Mouse (Mus musculus): Measurements from ENCODE around the gene Serinc3. TPM values are rescaled to one million over a fixed set of nuclear protein-coding genes. Genes with fewer than 3 reads are reported as not detected.
A peak's percentile ranks its signal among the peaks of the same experiment; 100 is the strongest.

Gene Serinc3
- polyA plus RNA-seq, 1 experiment from 2014 or later: 54.3 TPM

DNA sequence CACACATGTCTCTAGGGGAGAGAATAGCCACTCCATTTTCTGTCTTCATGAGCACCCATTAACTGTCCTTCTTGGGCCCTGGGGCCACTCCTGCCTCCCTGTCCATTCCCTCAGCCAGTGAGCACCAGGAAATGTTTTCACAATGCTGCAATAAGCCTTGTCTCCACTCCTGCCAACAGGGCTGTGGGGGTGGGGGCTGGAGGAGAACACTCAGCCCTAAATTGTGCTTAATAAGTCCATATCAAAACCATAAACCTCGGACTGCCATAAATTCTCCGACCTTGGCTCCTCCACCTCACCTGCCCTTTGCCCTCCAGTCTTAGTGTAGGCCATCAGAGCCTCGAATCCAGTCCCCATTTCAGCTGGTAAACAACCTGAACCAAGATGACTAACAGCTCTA is 70.6 kb downstream of the Serinc3 start:
- H3K4me1 ChIP-seq (replicated peaks; ENCODE audit: control insufficient read depth, insufficient read depth, low read length): 0 out of 2 replicates have a peak, but pooled peaks cover 2% of the 10 kb centered on the region
- DNase-seq (ENCODE audit: low spot score) (no peak), ATAC-seq (replicated peaks; ENCODE audit: low FRiP score, low TSS enrichment, low read depth) (peak; percentile 33; the same call in 1 of the 2 replicates)
- H3K9ac ChIP-seq (ENCODE audit: low read length): no peak overlapping the region
- 60% methylated on average over 3 of the region's 3 CpGs for WGBS
- H3K9me3 ChIP-seq (ENCODE audit: control insufficient read depth, low read length): no peaks in the 10 kb centered on the region
- H3K27ac ChIP-seq (ENCODE audit: low read depth): no peak overlapping the region
- no peaks in the 10 kb centered on the region for H3K27me3 ChIP-seq (replicated peaks; ENCODE audit: control insufficient read depth, insufficient read depth, low read length)
- H3K4me3 ChIP-seq (ENCODE audit: low read depth, low read length): no peak overlapping the region
- H3K36me3 ChIP-seq (ENCODE audit: control insufficient read depth, insufficient read depth, low read length): no peaks in the 10 kb centered on the region
- no peak overlapping the region for H3K4me2 ChIP-seq (ENCODE audit: low read length)

Other genes starting within 250 kb of the Serinc3 start
- 5.6 and 5.9 TPM in 2 replicates for gene Jph2, start 247.1 kb downstream of the Serinc3 start, polyA plus RNA-seq (2014; fragmentation: Nextera tagmentation; extraction: Ambion mirVana)
- 88.9 and 97.7 TPM in 2 replicates for gene Oser1, start 220.4 kb downstream of the Serinc3 start, polyA plus RNA-seq (2014; fragmentation: Nextera tagmentation; extraction: Ambion mirVana)
- 9.7 and 13.2 TPM in 2 replicates for gene Gdap1l1, start 206.7 kb downstream of the Serinc3 start, polyA plus RNA-seq (2014; fragmentation: Nextera tagmentation; extraction: Ambion mirVana)
- 10.7 and 11.6 TPM in 2 replicates for gene Fitm2, start 172.5 kb downstream of the Serinc3 start, polyA plus RNA-seq (2014; fragmentation: Nextera tagmentation; extraction: Ambion mirVana)
- 0.16 TPM in 1 of 2 replicates, not detected in the other for gene R3hdml, start 152.8 kb downstream of the Serinc3 start, polyA plus RNA-seq (2014; fragmentation: Nextera tagmentation; extraction: Ambion mirVana)
- 89.8 and 90.5 TPM in 2 replicates for gene Hnf4a, start 138.3 kb downstream of the Serinc3 start, polyA plus RNA-seq (2014; fragmentation: Nextera tagmentation; extraction: Ambion mirVana)
- 40.6 and 40.8 TPM in 2 replicates for gene Ttpal, start 42.8 kb downstream of the Serinc3 start, polyA plus RNA-seq (2014; fragmentation: Nextera tagmentation; extraction: Ambion mirVana)
- gene Pkig, start 13.3 kb upstream of the Serinc3 start, polyA plus RNA-seq (2014; fragmentation: Nextera tagmentation; extraction: Ambion mirVana): 130 and 131 TPM in 2 replicates
- gene Ada, start 105.1 kb upstream of the Serinc3 start, polyA plus RNA-seq (2014; fragmentation: Nextera tagmentation; extraction: Ambion mirVana): 8.4 and 9.1 TPM in 2 replicates
- 0.17 and 0.23 TPM in 2 replicates for gene Ccn5, start 175.7 kb upstream of the Serinc3 start, polyA plus RNA-seq (2014; fragmentation: Nextera tagmentation; extraction: Ambion mirVana)
- gene Kcnk15, start 208.5 kb upstream of the Serinc3 start, polyA plus RNA-seq (2014; fragmentation: Nextera tagmentation; extraction: Ambion mirVana): not detected in 2 replicates

Data from intestine, embryonic 14.5 days (tissue).